Mouse (Mus musculus) neural tube, embryonic 11.5 days (tissue): ENCODE data around the gene Gm5105. TPM values are rescaled to one million over a fixed set of nuclear protein-coding genes. Genes with fewer than 3 reads are reported as not detected.

Experiments
- ATAC-seq: fragments of 200-750 bp; cut with Nextera tagmentation; 2 replicates; pipeline ENCODE4 v1.8.0; 2017; ENCODE audit warnings: moderate number of reproducible peaks, mild to moderate bottlenecking, moderate TSS enrichment, moderate library complexity; ENCODE audit not compliant: insufficient read depth, low FRiP score, low TSS enrichment
- DNase-seq: peaks from one replicate; pipeline ENCODE4 v3.0.0-alpha.2; 2015; ENCODE audit warnings: low spot score
- H3K27ac ChIP-seq: fragments of 300-500 bp; sonication (generic); 2 replicates; pipeline ENCODE4 v1.5.1; 2014; ENCODE audit warnings: low read depth, mild to moderate bottlenecking, low read length
- H3K27me3 ChIP-seq: fragments of 300-500 bp; sonication (generic); 2 replicates; pipeline ENCODE4 v1.6.1; 2014; ENCODE audit warnings: mild to moderate bottlenecking, low read length, mixed read lengths; ENCODE audit not compliant: control insufficient read depth, insufficient read depth
- H3K36me3 ChIP-seq: fragments of 300-500 bp; sonication (generic); 2 replicates; pipeline ENCODE4 v1.6.1; 2014; ENCODE audit warnings: mild to moderate bottlenecking, low read length, moderate library complexity, mixed read lengths; ENCODE audit not compliant: control insufficient read depth, insufficient read depth
- H3K4me1 ChIP-seq: fragments of 300-500 bp; sonication (generic); 2 replicates; pipeline ENCODE4 v1.6.1; 2014; ENCODE audit warnings: low read length, mixed read lengths; ENCODE audit not compliant: control insufficient read depth, insufficient read depth
- H3K4me2 ChIP-seq: fragments of 300-500 bp; sonication (generic); 2 replicates; pipeline ENCODE4 v1.6.1; 2014; ENCODE audit warnings: low read depth, mild to moderate bottlenecking, moderate library complexity
- H3K4me3 ChIP-seq: fragments of 300-500 bp; sonication (generic); 2 replicates; pipeline ENCODE4 v1.5.1; 2014; ENCODE audit warnings: low read depth, low read length
- H3K9ac ChIP-seq: fragments of 300-500 bp; sonication (generic); 2 replicates; pipeline ENCODE4 v1.6.1; 2014; ENCODE audit warnings: mild to moderate bottlenecking, low read length
- H3K9me3 ChIP-seq: fragments of 300-500 bp; sonication (generic); 2 replicates; pipeline ENCODE4 v1.6.1; 2016; ENCODE audit warnings: low read length; ENCODE audit not compliant: control insufficient read depth
- WGBS: fragments of 180-500 bp; shearing (Covaris S2); extraction: QIAGEN DNeasy Blood & Tissue Kit; methylation state at CpG from one replicate; pipeline ENCODE4 v1.1.7; 2014; 5-methylcytosine and 5-hydroxymethylcytosine counted together
- polyA plus RNA-seq: library from polyadenylated mRNA; unstranded; fragments of >200 nt; fragmentation: Nextera tagmentation; extraction: Ambion mirVana; gene quantifications from 2 replicates; pipeline ENCODE4 v1.2.1, GENCODE M21; 2014

Gm5105 gene
- polyA plus RNA-seq, 1 experiment from 2014 or later = not detected

GRCm38 (mm10) chr3:138022651-138023050 is 44.5 kb downstream of the Gm5105 start:
- Histone ChIP-seq H3K9ac (no peak overlapping the region), H3K4me1 (no peaks in the 10 kb centered on the region), H3K27me3 (no peaks in the 10 kb centered on the region), H3K9me3 (0 out of 2 replicates have a peak, but pooled peaks cover 2% of the 10 kb centered on the region), H3K4me2 (no peak overlapping the region), H3K27ac (no peak overlapping the region), H3K36me3 (no peaks in the 10 kb centered on the region), H3K4me3 (no peak overlapping the region)
- 82% methylated on average over 4 of the region's 4 CpGs for WGBS
- DNase-seq (no peak), ATAC-seq (no peak)

DNA sequence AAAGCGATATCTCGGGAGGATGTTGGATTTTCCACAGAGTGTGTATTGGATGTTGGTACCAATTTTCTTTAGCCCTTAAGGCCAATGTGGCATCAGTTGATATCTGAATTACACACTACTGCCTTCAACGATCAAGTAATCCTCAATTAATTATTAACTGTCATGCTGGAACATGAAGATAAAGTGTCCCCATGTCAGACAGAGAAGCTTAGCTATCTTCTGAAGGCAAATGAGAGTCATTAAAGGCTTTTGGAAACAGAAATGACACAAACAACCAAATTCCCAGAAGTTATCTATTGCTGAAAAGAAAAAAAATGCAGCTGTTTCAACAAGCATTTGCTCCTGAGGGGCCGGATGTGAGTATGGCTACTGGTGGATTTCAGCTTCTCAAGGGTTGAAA is 45.2 kb downstream of the Gm5105 start:
- 90% methylated on average over 4 of the region's 4 CpGs for WGBS
- no peak for ATAC-seq
- Histone ChIP-seq H3K36me3 (no peaks in the 10 kb centered on the region), H3K4me3 (no peak overlapping the region), H3K4me2 (no peak overlapping the region), H3K27ac (no peak overlapping the region), H3K9ac (no peak overlapping the region), H3K27me3 (no peaks in the 10 kb centered on the region), H3K4me1 (no peaks in the 10 kb centered on the region), H3K9me3 (0 out of 2 replicates have a peak, but pooled peaks cover 2% of the 10 kb centered on the region)
- DNase-seq = no peak

DNA sequence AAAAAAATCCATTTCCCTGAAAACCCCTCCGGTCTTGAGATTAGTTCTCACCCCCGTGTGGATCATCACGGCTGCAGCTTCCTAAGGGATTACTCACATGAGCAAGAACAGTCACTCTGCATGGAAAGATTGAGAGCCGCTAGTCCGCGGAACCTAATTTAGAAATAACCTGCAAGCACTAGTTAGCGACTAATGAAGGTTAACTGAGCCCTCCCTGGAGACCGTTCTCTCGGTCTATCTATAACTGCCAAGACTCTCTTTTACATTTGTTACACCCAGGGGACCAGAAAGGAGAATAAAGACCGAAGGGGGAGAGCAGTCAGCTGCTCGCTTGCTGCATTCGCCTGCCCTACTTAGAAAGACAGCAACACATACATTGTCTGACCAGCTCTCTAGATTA is 50.4 kb downstream of the Gm5105 start:
- ATAC-seq = no peak; the same call in 1 of the 2 replicates
- Histone ChIP-seq H3K9ac (no peak overlapping the region), H3K4me2 (no peak overlapping the region), H3K4me3 (no peak overlapping the region), H3K4me1 (no peaks in the 10 kb centered on the region), H3K36me3 (no peaks in the 10 kb centered on the region), H3K9me3 (0 out of 2 replicates have a peak, but pooled peaks cover 2% of the 10 kb centered on the region), H3K27me3 (no peaks in the 10 kb centered on the region), H3K27ac (no peak overlapping the region)
- DNase-seq = no peak
- 81% methylated on average over 12 of the region's 12 CpGs for WGBS

- Histone ChIP-seq H3K27me3 (no peaks in the 10 kb centered on the region), H3K9ac (no peak overlapping the region), H3K4me2 (no peak overlapping the region), H3K27ac (no peak overlapping the region), H3K9me3 (0 out of 2 replicates have a peak, but pooled peaks cover 2% of the 10 kb centered on the region), H3K4me3 (no peak overlapping the region), H3K4me1 (no peaks in the 10 kb centered on the region), H3K36me3 (no peaks in the 10 kb centered on the region)
- no peak for ATAC-seq
- DNase-seq = no peak
- 73% methylated on average over 2 of the region's 2 CpGs for WGBS
Observed at GRCm38 (mm10) chr3:138014725-138015124, 52.5 kb downstream of the Gm5105 start.

- Histone ChIP-seq H3K27me3 (no peaks in the 10 kb centered on the region), H3K4me1 (no peaks in the 10 kb centered on the region), H3K36me3 (no peaks in the 10 kb centered on the region), H3K27ac (no peak overlapping the region), H3K4me2 (no peak overlapping the region), H3K4me3 (no peak overlapping the region), H3K9me3 (no peaks in the 10 kb centered on the region), H3K9ac (no peak overlapping the region)
- 67% methylated on average over 4 of the region's 4 CpGs for WGBS
- ATAC-seq (no peak), DNase-seq (no peak)
Observed at GRCm38 (mm10) chr3:138012351-138012750, 54.8 kb downstream of the Gm5105 start.

GRCm38 (mm10) chr3:138008152-138008551 is 59.0 kb downstream of the Gm5105 start:
- 81% methylated on average over 6 of the region's 6 CpGs for WGBS
- DNase-seq (no peak), ATAC-seq (no peak)
- Histone ChIP-seq H3K27ac (no peak overlapping the region), H3K4me1 (no peaks in the 10 kb centered on the region), H3K4me3 (no peak overlapping the region), H3K9ac (no peak overlapping the region), H3K9me3 (no peaks in the 10 kb centered on the region), H3K27me3 (no peaks in the 10 kb centered on the region), H3K4me2 (no peak overlapping the region), H3K36me3 (no peaks in the 10 kb centered on the region)

GRCm38 (mm10) chr3:138006896-138007295 is 60.3 kb downstream of the Gm5105 start:
- no peak for ATAC-seq
- DNase-seq = no peak
- Histone ChIP-seq H3K27ac (no peak overlapping the region), H3K27me3 (no peaks in the 10 kb centered on the region), H3K9me3 (no peaks in the 10 kb centered on the region), H3K4me2 (no peak overlapping the region), H3K4me1 (no peaks in the 10 kb centered on the region), H3K9ac (no peak overlapping the region), H3K36me3 (no peaks in the 10 kb centered on the region), H3K4me3 (no peak overlapping the region)
- 78% methylated on average over 3 of the region's 3 CpGs for WGBS

DNA sequence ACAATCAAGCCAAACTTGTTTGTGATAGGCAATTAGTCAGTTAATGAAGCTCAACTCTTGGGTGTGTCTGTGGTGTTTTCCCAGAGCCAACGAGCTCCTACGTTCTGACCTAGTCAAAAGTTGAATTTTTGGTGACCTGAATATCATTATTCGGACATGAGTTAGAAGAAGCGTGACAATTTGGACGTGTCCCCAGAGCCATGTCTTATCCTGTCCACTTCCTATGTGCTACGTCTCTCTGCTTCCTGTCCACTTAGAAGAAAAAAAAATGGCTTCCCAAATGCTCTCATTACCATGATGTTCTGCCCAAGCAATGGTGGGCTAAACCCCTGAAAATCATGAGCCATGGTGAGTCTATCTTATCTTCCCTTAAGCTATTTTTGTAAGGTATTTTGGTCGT is 63.9 kb downstream of the Gm5105 start:
- H3K4me1 ChIP-seq = no peaks in the 10 kb centered on the region
- 90% methylated on average over 7 of the region's 7 CpGs for WGBS
- H3K4me3 ChIP-seq = no peak overlapping the region
- H3K27ac ChIP-seq = no peak overlapping the region
- H3K9ac ChIP-seq = no peak overlapping the region
- H3K36me3 ChIP-seq = no peaks in the 10 kb centered on the region
- DNase-seq (no peak), ATAC-seq (no peak)
- H3K9me3 ChIP-seq = no peaks in the 10 kb centered on the region
- no peak overlapping the region for H3K4me2 ChIP-seq
- H3K27me3 ChIP-seq = no peaks in the 10 kb centered on the region

GRCm38 (mm10) chr3:138002545-138002944 is 64.6 kb downstream of the Gm5105 start:
- no peak overlapping the region for H3K9ac ChIP-seq
- H3K4me2 ChIP-seq = no peak overlapping the region
- H3K4me1 ChIP-seq = no peaks in the 10 kb centered on the region
- no peak overlapping the region for H3K4me3 ChIP-seq
- no peak for ATAC-seq
- H3K9me3 ChIP-seq = no peaks in the 10 kb centered on the region
- H3K27ac ChIP-seq = no peak overlapping the region
- H3K36me3 ChIP-seq = no peaks in the 10 kb centered on the region
- H3K27me3 ChIP-seq = no peaks in the 10 kb centered on the region
- DNase-seq = no peak
- 88% methylated on average over 6 of the region's 6 CpGs for WGBS
